Mouse (Mus musculus) Patski (cell line): ENCODE measurements around the gene AC134908.4. TPM values are rescaled to one million over a fixed set of nuclear protein-coding genes. Genes with fewer than 3 reads are reported as not detected.

ENCODE experiments used
- ATAC-seq: fragments of 100-300 bp; one replicate; pipeline ENCODE4 v1.8.0; 2021
- CTCF ChIA-PET: fragments of 350-600 bp; sonication (Branson Sonifier 250); formaldehyde crosslinking; loops from one replicate; lab custom pipeline; 2022; ENCODE audit warnings: inconsistent platforms; lab: Charles Lee
- POLR2A ChIA-PET: fragments of 350-600 bp; sonication (Branson Sonifier 250); formaldehyde crosslinking; loops from one replicate; lab custom pipeline; 2022; ENCODE audit warnings: antibody characterized with exemption, inconsistent platforms; lab: Charles Lee
- DNase-seq: peaks from one replicate; pipeline ENCODE4 v3.0.0-alpha.2; 2011; ENCODE audit warnings: low read depth, low spot score
- H3K27me3 ChIP-seq: fragments of 371-371 bp; one replicate; pipeline ENCODE4 v1.5.1; 2021
- CTCF ChIP-seq: fragments of 100-300 bp; IDR thresholded peaks from one replicate; pipeline ENCODE4 v1.5.1; 2021
- in situ Hi-C: fragments of 300-500 bp; cut with MboI; formaldehyde crosslinking; loops from 3 replicates; pipeline ENCODE4 v1.11.1; 2018; ENCODE audit warnings: low pct_unique_long_range_greater_than_20kb, mixed read lengths
- polyA plus RNA-seq: library from polyadenylated mRNA; unstranded; gene quantifications from one replicate; pipeline ENCODE4 v1.2.3, GENCODE M21; 2021

Gene AC134908.4
- polyA plus RNA-seq, 1 experiment from 2014 or later: 0.09 TPM

- no peak for DNase-seq
- in situ Hi-C loops: no loop called here
- ATAC-seq: no peak
- ChIA-PET POLR2A (interaction anchor here (0.6 to 1.2 kb wide), 3 partner anchors 12 to 22 kb away, joined by 3 read pairs; partner anchors contain the start of gene Rhbdl1), CTCF (no interaction called here)
- no peaks in the 10 kb centered on the region for H3K27me3 ChIP-seq
- no peak for TF ChIP-seq CTCF
Measured at GRCm38 (mm10) chr17:25825311-25825710, 29.9 kb upstream of the AC134908.4 start.

DNA sequence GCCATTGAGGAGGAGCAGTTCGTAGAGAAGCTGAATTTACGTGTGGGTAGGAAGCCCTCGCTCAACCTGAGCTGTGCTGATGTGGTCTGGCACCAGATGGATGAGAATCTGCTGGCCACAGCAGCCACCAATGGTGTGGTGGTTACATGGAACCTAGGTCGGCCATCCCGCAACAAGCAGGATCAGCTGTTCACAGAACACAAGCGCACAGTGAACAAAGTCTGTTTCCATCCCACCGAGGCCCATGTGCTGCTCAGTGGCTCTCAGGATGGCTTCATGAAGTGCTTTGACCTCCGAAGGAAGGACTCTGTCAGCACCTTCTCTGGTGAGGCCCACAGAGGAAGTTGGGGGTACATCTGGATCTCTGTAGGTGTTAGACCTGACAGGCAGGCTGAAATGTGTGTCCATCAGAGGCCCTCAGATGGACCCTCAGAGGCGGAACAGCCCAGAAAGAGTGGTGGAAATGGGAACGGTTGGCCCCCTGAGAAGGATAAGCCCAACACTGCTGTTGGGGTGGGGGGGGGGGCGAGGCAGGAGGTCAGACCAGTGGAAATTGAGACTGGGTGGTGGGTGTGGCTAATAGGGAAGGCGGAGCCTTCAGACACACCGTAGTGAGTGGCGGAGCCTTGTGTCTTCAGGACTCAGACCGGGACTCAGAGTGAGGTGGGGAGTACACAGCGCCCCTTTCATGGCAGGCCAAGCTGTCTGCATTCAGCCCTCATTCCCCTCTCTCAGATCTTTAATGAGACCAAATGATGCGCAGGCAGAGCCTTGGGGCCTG is 29.1 kb upstream of the AC134908.4 start:
- DNase-seq: no peak
- in situ Hi-C loops: no loop called here
- peaks cover 4% of the 10 kb centered on the region for H3K27me3 ChIP-seq
- CTCF ChIA-PET: interaction anchor here (2.3 kb wide), 1 partner anchor 8 kb away, joined by 8 read pairs; the partner anchor contains the start of gene Stub1
- POLR2A ChIA-PET: interaction anchor here (2.2 kb wide), 1 partner anchor 8 kb away, joined by 11 read pairs; the partner anchor contains the start of gene Stub1
- ATAC-seq: no peak
- no peak for TF ChIP-seq CTCF

DNA sequence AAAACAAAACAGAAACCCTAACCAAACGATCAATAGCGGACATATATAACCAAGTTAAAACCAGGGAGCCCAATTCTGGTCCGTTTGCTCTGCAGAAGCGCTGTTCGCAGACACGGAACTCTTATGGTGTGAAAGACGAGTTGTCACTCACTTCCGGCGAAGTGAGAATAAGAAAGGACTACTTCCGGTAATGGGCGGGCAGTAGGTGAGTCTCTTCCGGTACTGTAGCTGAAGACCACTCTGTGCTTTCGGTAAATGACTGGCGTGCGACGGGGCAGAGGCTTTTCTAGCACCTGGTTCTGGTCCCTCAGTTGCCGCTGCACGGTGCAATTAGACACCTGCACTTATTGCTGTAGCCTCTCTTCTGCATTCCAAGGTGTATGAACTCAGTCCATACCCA is 28.0 kb upstream of the AC134908.4 start, which contains the start of gene Wdr24:
TSS of gene Wdr24 (plus strand) at position 176 of the 400 bp plus-strand sequence.
- ChIA-PET CTCF (interaction anchor here (2.3 kb wide), 1 partner anchor 9 kb away, joined by 8 read pairs; the partner anchor contains the start of gene Stub1), POLR2A (interaction anchor here (2.2 kb wide), 1 partner anchor 9 kb away, joined by 11 read pairs; the partner anchor contains the start of gene Stub1)
- in situ Hi-C loops: no loop called here
- ATAC-seq (no peak), DNase-seq (no peak)
- peaks cover 11% of the 10 kb centered on the region for H3K27me3 ChIP-seq
- no peak for TF ChIP-seq CTCF

- POLR2A ChIA-PET: no interaction called here
- in situ Hi-C loops: no loop called here
- ATAC-seq: no peak
- TF ChIP-seq CTCF: no peak
- peaks cover 17% of the 10 kb centered on the region for H3K27me3 ChIP-seq
- DNase-seq: no peak
- CTCF ChIA-PET: no interaction called here
Measured at GRCm38 (mm10) chr17:25818851-25819780, 23.7 kb upstream of the AC134908.4 start.

- in situ Hi-C loops: no loop called here
- ChIA-PET CTCF (no interaction called here), POLR2A (interaction anchor here (1.8 kb wide), 1 partner anchor 14 kb away, joined by 6 read pairs; no protein-coding TSS in a partner anchor)
- ATAC-seq: no peak
- peaks cover 17% of the 10 kb centered on the region for H3K27me3 ChIP-seq
- DNase-seq: no peak
- no peak for TF ChIP-seq CTCF
Measured at GRCm38 (mm10) chr17:25817662-25818061, 22.2 kb upstream of the AC134908.4 start.

DNA sequence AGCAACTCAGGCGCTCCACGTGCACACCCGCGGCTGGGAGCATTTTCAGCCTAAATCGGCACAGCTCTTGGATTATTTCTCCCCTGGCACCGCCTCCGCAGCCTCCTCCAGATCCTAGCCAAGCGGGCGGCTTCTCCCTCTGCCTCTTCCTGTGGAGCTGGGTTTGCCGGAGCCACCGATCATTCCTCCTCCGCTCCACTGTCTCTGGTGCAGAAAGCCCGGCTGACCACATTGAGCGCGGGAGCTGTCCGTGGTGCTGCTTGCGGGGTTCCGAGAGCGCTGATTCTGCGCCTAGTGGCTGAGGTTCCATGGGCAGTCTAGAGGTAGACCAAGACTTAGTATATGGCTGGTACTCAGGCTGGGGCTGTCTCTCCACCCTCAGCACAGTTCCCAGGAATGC is 18.0 kb upstream of the AC134908.4 start:
- in situ Hi-C loops: no loop called here
- POLR2A ChIA-PET: interaction anchor here (1.2 kb wide), 1 partner anchor 11 kb away, joined by 3 read pairs; no protein-coding TSS in a partner anchor
- no peak for ATAC-seq
- peaks cover 16% of the 10 kb centered on the region for H3K27me3 ChIP-seq
- no peak for TF ChIP-seq CTCF
- CTCF ChIA-PET: interaction anchor here (0.6 to 1.6 kb wide), 2 partner anchors 12 to 21 kb away, joined by 3 to 5 read pairs; no protein-coding TSS in a partner anchor
- no peak for DNase-seq

DNA sequence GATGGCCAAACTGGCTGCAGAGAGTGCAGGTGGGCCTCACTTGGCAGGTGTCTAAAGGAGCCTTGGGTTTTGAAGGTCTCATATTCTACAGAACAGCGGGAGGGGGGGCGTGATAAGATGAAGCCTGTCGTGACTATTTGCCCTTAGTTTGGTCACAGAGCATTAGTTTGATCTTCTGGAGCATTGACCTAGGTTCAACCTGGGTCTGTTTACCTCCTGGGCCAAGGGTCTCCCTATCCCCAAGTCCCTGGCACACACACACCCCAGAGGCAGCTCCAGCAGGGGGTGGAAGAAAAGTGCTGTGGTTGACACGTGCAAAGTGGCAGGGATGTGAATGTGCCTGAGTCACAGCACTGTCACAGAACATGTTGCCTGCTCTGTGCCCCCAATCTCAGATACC is 15.4 kb upstream of the AC134908.4 start:
- no peak for TF ChIP-seq CTCF
- POLR2A ChIA-PET: no interaction called here
- DNase-seq: no peak
- ATAC-seq: no peak
- H3K27me3 ChIP-seq: peaks cover 11% of the 10 kb centered on the region
- CTCF ChIA-PET: no interaction called here
- in situ Hi-C loops: no loop called here

- in situ Hi-C loops: no loop called here
- POLR2A ChIA-PET: interaction anchor here (1.4 to 1.5 kb wide), 2 partner anchors 13 to 24 kb away, joined by 4 read pairs; partner anchors contain the start of genes Metrn and Stub1
- CTCF ChIA-PET: no interaction called here
- DNase-seq (no peak), ATAC-seq (no peak)
- no peak for TF ChIP-seq CTCF
- H3K27me3 ChIP-seq: peaks cover 11% of the 10 kb centered on the region
Measured at GRCm38 (mm10) chr17:25809606-25810340, 14.3 kb upstream of the AC134908.4 start.

- H3K27me3 ChIP-seq: peaks cover 11% of the 10 kb centered on the region
- TF ChIP-seq CTCF: no peak
- in situ Hi-C loops: no loop called here
- ChIA-PET CTCF (no interaction called here), POLR2A (interaction anchor here (1.4 to 1.5 kb wide), 2 partner anchors 12 to 24 kb away, joined by 4 read pairs; partner anchors contain the start of genes Metrn and Stub1)
- DNase-seq: no peak
- peak; percentile 41 for ATAC-seq
Measured at GRCm38 (mm10) chr17:25808789-25809605, 13.5 kb upstream of the AC134908.4 start, which contains the start of gene Fbxl16. Gene Fbxl16, plus strand, starts transcription at chr17:25809085.
